Mouse (Mus musculus) midbrain, embryonic 12.5 days (tissue): ENCODE measurements at regions not wholly inside any gene's neighbourhood (a gene's known extent, or its start where the extent isn't known, plus 50 kb on each side); places are given as distances from the start of the nearest gene placed in this dataset.

Source experiments
- ATAC-seq: fragments of 200-750 bp; cut with Nextera tagmentation; 2 replicates; pipeline ENCODE4 v1.8.0; 2017; ENCODE audit warnings: low read depth, moderate TSS enrichment, moderate library complexity; ENCODE audit not compliant: low FRiP score
- H3K27ac ChIP-seq: fragments of 300-500 bp; sonication (generic); replicated peaks from 2 replicates; pipeline ENCODE4 v1.5.1; 2016; ENCODE audit warnings: mild to moderate bottlenecking
- H3K27me3 ChIP-seq: fragments of 300-500 bp; sonication (generic); 2 replicates; pipeline ENCODE4 v1.6.1; 2016; ENCODE audit warnings: mild to moderate bottlenecking
- H3K36me3 ChIP-seq: fragments of 300-500 bp; sonication (generic); 2 replicates; pipeline ENCODE4 v1.6.1; 2016
- H3K4me1 ChIP-seq: fragments of 300-500 bp; sonication (generic); 2 replicates; pipeline ENCODE4 v1.6.1; 2016
- H3K4me2 ChIP-seq: fragments of 300-500 bp; sonication (generic); replicated peaks from 2 replicates; pipeline ENCODE4 v1.6.1; 2016; ENCODE audit warnings: mild to moderate bottlenecking, moderate library complexity
- H3K4me3 ChIP-seq: fragments of 300-500 bp; sonication (generic); 2 replicates; pipeline ENCODE4 v1.5.1; 2016; ENCODE audit warnings: mild to moderate bottlenecking
- H3K9ac ChIP-seq: fragments of 300-500 bp; sonication (generic); replicated peaks from 2 replicates; pipeline ENCODE4 v1.6.1; 2016; ENCODE audit warnings: mild to moderate bottlenecking, moderate library complexity
- H3K9me3 ChIP-seq: fragments of 300-500 bp; sonication (generic); 2 replicates; pipeline ENCODE4 v1.6.1; 2016; ENCODE audit warnings: mild to moderate bottlenecking
- WGBS: fragments of 180-500 bp; shearing (Covaris S2); methylation state at CpG from one replicate; pipeline ENCODE4 v1.1.7; 2016; 5-methylcytosine and 5-hydroxymethylcytosine counted together

GRCm38 (mm10) chr3:42867370-42867769 is 1125.0 kb downstream of the D3Ertd751e start:
- Histone ChIP-seq H3K4me1 (no peaks in the 10 kb centered on the region), H3K36me3 (no peaks in the 10 kb centered on the region), H3K9ac (no peak overlapping the region), H3K27me3 (no peaks in the 10 kb centered on the region), H3K9me3 (no peaks in the 10 kb centered on the region), H3K4me3 (no peak overlapping the region), H3K4me2 (no peak overlapping the region), H3K27ac (no peak overlapping the region)
- ATAC-seq, result no peak
- WGBS, result 91% methylated on average over 1 of the region's 1 CpGs

DNA sequence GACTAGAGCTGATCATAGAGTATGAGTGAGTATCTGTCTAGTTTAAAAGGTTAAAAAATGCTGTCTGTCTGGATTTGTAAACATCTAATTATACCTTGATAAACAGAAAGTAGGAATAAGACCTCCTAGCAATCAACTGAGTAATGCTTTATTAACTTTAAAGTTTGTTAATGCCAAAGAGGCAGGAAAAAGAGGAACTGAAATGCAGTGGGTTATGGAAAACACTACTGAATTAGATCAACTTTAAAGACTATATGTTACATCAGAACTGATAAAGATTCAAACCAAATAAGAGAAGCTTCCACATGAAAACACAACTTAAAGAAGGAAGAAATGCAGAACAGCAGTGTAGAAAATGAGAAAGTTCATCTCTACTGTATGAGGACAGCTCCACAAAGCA is 1136.6 kb downstream of the D3Ertd751e start:
- no peaks in the 10 kb centered on the region for H3K36me3 ChIP-seq
- no peaks in the 10 kb centered on the region for H3K4me1 ChIP-seq
- H3K27me3 ChIP-seq, result no peaks in the 10 kb centered on the region
- H3K9ac ChIP-seq, result no peak overlapping the region
- no peak overlapping the region for H3K27ac ChIP-seq
- no peak for ATAC-seq
- 0 out of 2 replicates have a peak, but pooled peaks cover 6% of the 10 kb centered on the region for H3K9me3 ChIP-seq
- no peak overlapping the region for H3K4me3 ChIP-seq
- H3K4me2 ChIP-seq, result no peak overlapping the region

- 0 out of 2 replicates have a peak, but pooled peaks cover 6% of the 10 kb centered on the region for H3K9me3 ChIP-seq
- H3K4me1 ChIP-seq, result no peaks in the 10 kb centered on the region
- no peaks in the 10 kb centered on the region for H3K27me3 ChIP-seq
- no peak for ATAC-seq
- no peaks in the 10 kb centered on the region for H3K36me3 ChIP-seq
- 66% methylated on average over 4 of the region's 4 CpGs for WGBS
- H3K4me2 ChIP-seq, result no peak overlapping the region
- H3K27ac ChIP-seq, result no peak overlapping the region
- no peak overlapping the region for H3K9ac ChIP-seq
- no peak overlapping the region for H3K4me3 ChIP-seq
Measured at GRCm38 (mm10) chr3:42884481-42884880, 1142.1 kb downstream of the D3Ertd751e start.

DNA sequence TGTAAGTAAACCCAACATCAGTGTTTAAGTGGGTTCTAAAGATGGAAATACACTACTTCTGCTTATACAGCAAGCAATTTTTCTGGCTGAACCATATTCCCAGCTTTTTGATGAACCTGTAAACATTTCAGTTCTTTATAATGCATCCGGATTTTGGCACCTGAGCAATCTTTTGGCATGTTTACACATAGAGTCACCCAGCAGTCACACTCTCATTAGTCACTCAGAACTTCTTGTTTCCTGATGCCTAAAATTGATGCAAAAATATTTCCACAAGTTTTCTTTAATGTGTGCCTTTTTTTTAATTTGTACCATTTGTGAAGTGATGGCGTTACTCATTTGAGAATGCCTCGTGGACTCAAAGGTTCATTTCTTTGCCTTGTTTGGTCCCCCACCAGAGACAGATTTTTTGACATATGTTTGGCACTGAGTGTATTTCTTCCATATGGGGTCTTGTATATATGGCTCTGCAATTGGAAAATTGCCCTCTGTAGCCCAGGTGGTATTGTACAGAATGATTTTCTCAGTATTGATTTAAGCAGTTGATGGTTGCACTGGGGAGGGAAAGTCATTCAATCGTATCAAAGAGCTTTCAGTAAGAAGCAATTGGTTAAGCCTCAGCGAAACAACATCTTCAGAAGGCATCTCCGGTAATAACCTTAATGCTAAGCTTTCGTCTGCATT is 1149.7 kb downstream of the D3Ertd751e start:
- Histone ChIP-seq H3K4me3 (no peak overlapping the region), H3K4me1 (no peaks in the 10 kb centered on the region), H3K4me2 (no peak overlapping the region), H3K27me3 (no peaks in the 10 kb centered on the region), H3K36me3 (no peaks in the 10 kb centered on the region), H3K9me3 (no peaks in the 10 kb centered on the region), H3K9ac (no peak overlapping the region), H3K27ac (no peak overlapping the region)
- no peak for ATAC-seq
- 75% methylated on average over 7 of the region's 7 CpGs for WGBS

- ATAC-seq, result no peak
- no peaks in the 10 kb centered on the region for H3K36me3 ChIP-seq
Measured at GRCm38 (mm10) chr3:42895787-42896186, 1153.4 kb downstream of the D3Ertd751e start.

DNA sequence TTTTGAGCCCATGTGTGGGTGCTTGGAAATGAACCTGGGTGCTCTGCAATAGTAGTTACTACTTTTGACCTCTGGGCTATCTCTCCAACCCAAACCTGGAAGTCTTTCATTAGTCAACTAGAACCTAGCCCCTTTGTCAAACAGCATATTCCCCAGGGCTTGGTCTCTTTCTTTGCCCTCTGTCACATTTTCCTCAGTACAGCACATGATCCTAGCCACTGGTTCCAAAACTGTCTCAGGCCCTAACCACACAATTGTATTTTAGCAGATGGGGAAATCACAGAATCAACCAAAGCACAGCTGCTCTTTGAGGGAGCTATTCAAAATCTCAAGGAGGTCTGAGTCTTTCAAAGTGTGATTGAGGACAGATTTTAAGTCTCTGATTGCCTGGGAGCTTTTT is 1155.5 kb downstream of the D3Ertd751e start:
- no peak overlapping the region for H3K9ac ChIP-seq
- H3K4me3 ChIP-seq, result no peak overlapping the region
- H3K4me1 ChIP-seq, result no peaks in the 10 kb centered on the region
- H3K36me3 ChIP-seq, result no peaks in the 10 kb centered on the region
- H3K27ac ChIP-seq, result no peak overlapping the region
- H3K9me3 ChIP-seq, result no peaks in the 10 kb centered on the region
- H3K4me2 ChIP-seq, result no peak overlapping the region
- ATAC-seq, result no peak
- H3K27me3 ChIP-seq, result no peaks in the 10 kb centered on the region

More at GRCm38 (mm10) chr3:42895787-42896186, 1153.4 kb downstream of the D3Ertd751e start:
- H3K4me3 ChIP-seq, result no peak overlapping the region
- H3K27ac ChIP-seq, result no peak overlapping the region
- H3K4me2 ChIP-seq, result no peak overlapping the region
- no peak overlapping the region for H3K9ac ChIP-seq
- WGBS, result 75% methylated on average over 3 of the region's 3 CpGs
- no peaks in the 10 kb centered on the region for H3K9me3 ChIP-seq
- no peaks in the 10 kb centered on the region for H3K4me1 ChIP-seq
- no peaks in the 10 kb centered on the region for H3K27me3 ChIP-seq

- Histone ChIP-seq H3K4me3 (no peak overlapping the region), H3K27me3 (no peaks in the 10 kb centered on the region), H3K4me1 (no peaks in the 10 kb centered on the region), H3K4me2 (no peak overlapping the region), H3K9me3 (no peaks in the 10 kb centered on the region), H3K9ac (no peak overlapping the region), H3K36me3 (no peaks in the 10 kb centered on the region), H3K27ac (no peak overlapping the region)
- 87% methylated on average over 2 of the region's 2 CpGs for WGBS
- no peak for ATAC-seq
Measured at GRCm38 (mm10) chr3:42898934-42899333, 1156.5 kb downstream of the D3Ertd751e start.

DNA sequence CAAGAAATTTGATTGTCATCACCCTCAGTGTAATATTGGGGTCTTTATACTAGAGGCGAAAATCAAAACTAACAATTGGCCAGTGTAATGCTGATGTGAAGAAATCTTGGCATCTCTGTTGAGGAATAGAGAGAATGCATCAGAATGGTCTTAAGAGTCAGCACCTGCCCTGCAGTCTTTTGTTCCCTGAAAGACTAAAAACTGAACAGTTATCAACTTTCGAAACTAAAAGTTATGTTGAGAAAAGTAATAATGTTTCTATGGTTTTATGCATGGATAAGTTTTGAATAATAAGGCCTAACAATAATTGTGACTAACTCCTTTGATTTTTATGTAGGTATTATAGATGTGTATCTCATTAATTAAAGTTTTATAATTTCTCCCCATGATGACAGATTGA is 1158.6 kb downstream of the D3Ertd751e start:
- H3K4me3 ChIP-seq, result no peak overlapping the region
- no peak overlapping the region for H3K9ac ChIP-seq
- 87% methylated on average over 2 of the region's 2 CpGs for WGBS
- no peak overlapping the region for H3K27ac ChIP-seq
- peaks cover 11% of the 10 kb centered on the region for H3K27me3 ChIP-seq
- H3K4me2 ChIP-seq, result no peak overlapping the region
- H3K4me1 ChIP-seq, result no peaks in the 10 kb centered on the region
- no peak for ATAC-seq
- H3K36me3 ChIP-seq, result no peaks in the 10 kb centered on the region
- no peaks in the 10 kb centered on the region for H3K9me3 ChIP-seq

DNA sequence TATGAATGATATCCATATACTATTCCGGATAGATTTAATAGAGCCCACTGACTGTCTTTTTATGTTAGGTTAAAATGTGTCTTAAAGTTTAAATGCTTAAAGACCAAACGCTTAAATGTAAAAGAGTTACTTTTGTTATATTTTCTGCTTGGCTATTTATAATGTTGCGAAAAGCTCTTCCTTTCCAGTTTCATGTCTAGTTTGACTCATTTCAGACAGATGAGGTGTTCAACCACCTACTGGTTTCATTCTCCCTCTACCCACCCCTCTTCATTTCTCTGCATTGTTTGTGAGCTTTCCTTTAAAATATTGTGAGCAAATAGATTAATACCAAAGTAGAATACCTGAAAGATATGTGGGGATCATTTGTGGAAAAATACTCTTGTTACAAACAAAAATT is 1163.8 kb downstream of the D3Ertd751e start:
- 95% methylated on average over 3 of the region's 3 CpGs for WGBS
- ATAC-seq, result no peak

DNA sequence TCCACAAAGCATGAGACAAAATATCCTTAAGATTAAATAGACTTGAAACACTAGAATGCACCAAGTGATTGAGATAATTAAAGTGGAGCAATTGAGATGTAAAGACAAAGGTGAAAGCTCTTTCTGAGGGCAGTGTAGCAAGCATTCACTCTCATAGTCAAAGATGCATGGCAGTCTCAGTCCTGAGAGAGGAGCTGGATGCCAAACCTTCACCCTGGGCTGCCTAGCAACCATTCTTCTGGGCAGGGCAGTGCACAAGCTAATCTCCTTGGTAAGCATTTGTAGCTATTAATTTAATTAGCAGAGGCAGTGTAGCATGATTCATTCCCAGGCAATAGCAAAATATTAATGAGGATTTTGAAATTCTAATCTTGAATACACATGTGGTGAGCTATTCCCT is 1166.0 kb downstream of the D3Ertd751e start:
- Histone ChIP-seq H3K9me3 (no peaks in the 10 kb centered on the region), H3K36me3 (no peaks in the 10 kb centered on the region), H3K9ac (no peak overlapping the region), H3K27me3 (peaks cover 22% of the 10 kb centered on the region), H3K4me2 (no peak overlapping the region), H3K4me1 (0 out of 2 replicates have a peak, but pooled peaks cover 2% of the 10 kb centered on the region), H3K4me3 (no peak overlapping the region), H3K27ac (no peak overlapping the region)
- ATAC-seq, result peak; percentile 96

More for the DNA sequence above, 1163.8 kb downstream of the D3Ertd751e start:
- Histone ChIP-seq H3K36me3 (no peaks in the 10 kb centered on the region), H3K4me2 (no peak overlapping the region), H3K4me1 (0 out of 2 replicates have a peak, but pooled peaks cover 2% of the 10 kb centered on the region), H3K9me3 (no peaks in the 10 kb centered on the region), H3K27me3 (peaks cover 22% of the 10 kb centered on the region), H3K27ac (no peak overlapping the region), H3K9ac (no peak overlapping the region), H3K4me3 (no peak overlapping the region)

GRCm38 (mm10) chr3:42915146-42915545 is 1172.7 kb downstream of the D3Ertd751e start:
- H3K9me3 ChIP-seq, result no peaks in the 10 kb centered on the region
- no peak overlapping the region for H3K4me3 ChIP-seq
- H3K4me1 ChIP-seq, result no peaks in the 10 kb centered on the region
- no peak overlapping the region for H3K9ac ChIP-seq
- 76% methylated on average over 2 of the region's 2 CpGs for WGBS
- ATAC-seq, result no peak
- H3K27ac ChIP-seq, result no peak overlapping the region
- H3K36me3 ChIP-seq, result no peaks in the 10 kb centered on the region
- H3K4me2 ChIP-seq, result no peak overlapping the region
- peaks cover 4% of the 10 kb centered on the region; the same call in 1 of the 2 replicates for H3K27me3 ChIP-seq

GRCm38 (mm10) chr3:42935418-42935817 is 1193.0 kb downstream of the D3Ertd751e start:
- Histone ChIP-seq H3K4me1 (no peaks in the 10 kb centered on the region), H3K27ac (no peak overlapping the region), H3K9me3 (no peaks in the 10 kb centered on the region), H3K4me3 (no peak overlapping the region), H3K4me2 (no peak overlapping the region), H3K27me3 (no peaks in the 10 kb centered on the region), H3K36me3 (no peaks in the 10 kb centered on the region), H3K9ac (no peak overlapping the region)
- no peak for ATAC-seq
- 76% methylated on average over 1 of the region's 1 CpGs for WGBS

GRCm38 (mm10) chr3:42977066-42977465 is 1234.7 kb downstream of the D3Ertd751e start:
- no peaks in the 10 kb centered on the region for H3K9me3 ChIP-seq
- no peak overlapping the region for H3K27ac ChIP-seq
- no peak overlapping the region for H3K4me3 ChIP-seq
- no peak for ATAC-seq
- no peak overlapping the region for H3K9ac ChIP-seq
- no peaks in the 10 kb centered on the region for H3K27me3 ChIP-seq
- no peak overlapping the region for H3K4me2 ChIP-seq
- no peaks in the 10 kb centered on the region for H3K4me1 ChIP-seq
- WGBS, result 76% methylated on average over 2 of the region's 2 CpGs
- no peaks in the 10 kb centered on the region for H3K36me3 ChIP-seq
